Mouse (Mus musculus): Measurements from ENCODE around the gene Ccdc82. TPM values are rescaled to one million over a fixed set of nuclear protein-coding genes. Genes with fewer than 3 reads are reported as not detected.

The Ccdc82 gene
- polyA plus RNA-seq, 1 experiment from 2014 or later = 14.0 TPM

DNA sequence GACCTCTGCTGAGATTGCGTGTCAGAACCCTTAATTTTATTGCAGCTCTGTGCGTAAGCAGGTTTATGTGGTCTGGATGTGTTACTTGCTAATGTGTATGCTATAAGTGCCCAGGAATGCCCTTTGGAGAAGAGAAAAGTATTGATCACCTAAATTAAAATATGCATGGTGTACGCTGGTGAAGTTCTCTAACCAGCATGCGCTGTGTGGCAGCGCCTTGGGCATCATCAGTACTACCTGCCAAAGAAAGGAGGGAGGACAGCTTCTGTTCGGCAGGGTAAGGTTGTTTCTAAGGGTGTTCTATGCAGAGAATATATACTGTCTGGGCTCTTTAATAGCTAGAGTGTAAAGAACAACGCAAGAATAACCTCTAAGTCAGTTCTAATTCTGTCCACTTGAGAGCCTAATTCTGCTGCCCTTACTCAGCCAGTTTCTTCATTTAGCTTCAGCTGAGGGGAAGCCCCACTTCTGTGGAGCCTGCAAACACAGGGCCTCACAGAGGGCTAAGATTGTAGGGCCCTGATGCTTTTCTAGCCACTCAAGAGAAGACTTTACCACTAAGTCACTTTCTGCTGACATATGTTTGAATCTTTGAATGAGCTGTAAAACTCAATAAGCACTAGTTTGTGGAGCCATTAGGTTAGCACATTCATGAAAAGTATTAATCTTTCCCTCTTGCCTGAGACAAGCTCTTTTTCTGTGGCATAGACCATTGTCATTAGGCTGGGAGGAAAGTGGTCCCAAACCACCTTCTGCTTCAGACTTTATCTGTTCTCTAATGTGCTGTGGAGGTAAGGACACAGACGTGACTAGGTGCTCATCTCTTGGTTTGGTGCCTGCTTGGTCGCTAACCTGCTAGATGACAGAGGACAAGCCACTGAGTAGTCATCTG lies 54.4 kb downstream of the Ccdc82 start:
- H3K27ac ChIP-seq = no peak overlapping the region
- no peak overlapping the region for H3K4me3 ChIP-seq
- no peak overlapping the region for H3K4me2 ChIP-seq
- WGBS (ENCODE audit: insufficient replicate concordance) = 74% methylated on average over 9 of the region's 9 CpGs
- ATAC-seq = no peak
- H3K4me1 ChIP-seq = peaks cover 50% of the 10 kb centered on the region
- H3K9ac ChIP-seq = no peak overlapping the region
- H3K36me3 ChIP-seq = no peaks in the 10 kb centered on the region
- no peaks in the 10 kb centered on the region for H3K9me3 ChIP-seq (replicated peaks)
- H3K27me3 ChIP-seq (replicated peaks) = no peaks in the 10 kb centered on the region

DNA sequence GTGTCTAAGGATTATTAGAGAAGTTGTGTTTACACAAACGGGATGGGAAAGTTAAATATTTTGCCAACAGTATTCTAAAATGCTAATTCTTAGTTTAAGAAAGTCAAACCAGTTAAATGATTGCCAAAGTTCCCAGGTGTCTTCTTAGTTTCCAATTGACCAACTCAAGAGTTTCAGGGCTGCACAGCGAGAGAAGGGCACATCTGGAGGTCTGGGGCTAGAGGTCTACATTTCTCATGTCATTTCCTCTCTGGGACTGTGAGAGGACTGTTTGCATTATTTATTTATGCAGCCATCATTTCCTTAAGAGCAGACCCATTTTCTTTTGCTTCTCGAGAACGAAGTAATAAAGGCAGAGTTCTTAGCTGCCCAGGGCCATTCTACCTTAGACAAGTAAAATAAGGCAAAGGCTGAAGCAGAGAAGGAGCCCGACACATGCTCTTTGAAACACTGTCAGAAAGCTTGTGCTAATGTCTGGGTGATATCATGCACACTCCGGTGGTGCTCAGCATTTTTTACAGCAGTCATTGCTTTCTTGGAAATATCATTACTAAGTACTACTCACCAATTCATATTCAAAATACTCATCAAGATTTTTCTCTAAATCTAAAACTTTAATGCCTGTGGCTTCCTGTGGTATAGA lies 55.5 kb downstream of the Ccdc82 start:
- Histone ChIP-seq H3K27ac (no peak overlapping the region), H3K36me3 (no peaks in the 10 kb centered on the region), H3K4me2 (no peak overlapping the region), H3K4me1 (peaks cover 45% of the 10 kb centered on the region), H3K27me3 (replicated peaks) (no peaks in the 10 kb centered on the region), H3K9me3 (replicated peaks) (no peaks in the 10 kb centered on the region), H3K4me3 (no peak overlapping the region), H3K9ac (no peak overlapping the region)
- 60% methylated on average over 6 of the region's 6 CpGs for WGBS (ENCODE audit: insufficient replicate concordance)
- no peak for ATAC-seq

DNA sequence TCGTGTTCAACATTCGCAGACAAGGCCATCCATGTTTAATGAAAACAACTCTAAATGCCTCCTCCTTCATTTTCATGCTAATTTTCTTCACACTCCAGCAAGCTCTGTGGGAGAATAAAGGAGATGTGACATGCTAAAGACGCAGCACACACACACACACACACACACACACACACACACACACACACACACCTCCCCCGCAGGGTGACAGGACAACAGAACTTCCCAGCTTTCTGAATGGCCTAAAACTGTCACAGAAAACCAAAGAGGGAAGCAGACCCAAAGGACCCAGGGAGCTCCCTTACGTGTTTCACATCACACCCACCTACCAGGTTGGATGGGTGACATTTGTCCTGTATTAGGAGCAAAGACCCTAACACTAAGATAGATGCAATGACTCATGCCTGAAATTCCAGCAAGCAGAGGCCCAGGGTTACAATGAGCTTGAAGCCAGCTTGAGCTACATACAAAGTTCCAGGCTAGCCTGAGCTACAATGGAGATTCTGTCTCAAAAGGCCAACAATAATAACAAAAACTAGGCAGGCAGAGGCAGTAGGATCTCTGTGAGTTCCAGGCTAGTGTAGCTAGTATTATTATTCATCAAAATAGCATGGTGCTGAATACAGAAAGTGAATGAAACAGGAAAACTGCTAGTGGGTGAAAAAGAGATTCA lies 56.5 kb downstream of the Ccdc82 start:
- H3K4me1 ChIP-seq = peaks cover 36% of the 10 kb centered on the region
- no peaks in the 10 kb centered on the region for H3K36me3 ChIP-seq
- no peak overlapping the region for H3K27ac ChIP-seq
- no peak overlapping the region for H3K4me2 ChIP-seq
- no peaks in the 10 kb centered on the region for H3K27me3 ChIP-seq (replicated peaks)
- no peak overlapping the region for H3K9ac ChIP-seq
- WGBS (ENCODE audit: insufficient replicate concordance) = 73% methylated on average over 5 of the region's 5 CpGs
- no peaks in the 10 kb centered on the region for H3K9me3 ChIP-seq (replicated peaks)
- no peak overlapping the region for H3K4me3 ChIP-seq
- ATAC-seq = no peak

DNA sequence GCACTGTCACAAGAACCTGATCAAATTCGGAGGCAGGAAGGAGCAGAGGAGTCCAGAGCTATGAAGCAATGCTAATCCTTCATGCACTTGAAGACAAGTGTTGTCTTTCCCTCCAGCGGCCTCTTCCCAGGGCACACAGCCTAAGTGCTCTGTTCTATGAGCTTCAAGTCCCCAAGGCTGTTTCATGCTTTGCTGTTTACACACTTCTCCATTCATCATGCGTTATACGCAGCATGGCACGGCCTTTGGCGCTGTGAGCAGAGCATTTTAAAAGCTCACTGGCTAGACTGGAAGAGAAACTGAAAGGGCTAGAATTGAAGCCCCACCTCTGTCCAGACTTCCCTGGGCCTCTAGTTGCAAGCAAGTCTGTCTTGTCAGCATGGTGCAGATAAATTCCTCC lies 57.2 kb downstream of the Ccdc82 start:
- no peak overlapping the region for H3K4me3 ChIP-seq
- H3K4me2 ChIP-seq = no peak overlapping the region
- H3K4me1 ChIP-seq = peaks cover 28% of the 10 kb centered on the region
- H3K27me3 ChIP-seq (replicated peaks) = no peaks in the 10 kb centered on the region
- no peaks in the 10 kb centered on the region for H3K36me3 ChIP-seq
- WGBS (ENCODE audit: insufficient replicate concordance) = 73% methylated on average over 6 of the region's 6 CpGs
- no peaks in the 10 kb centered on the region for H3K9me3 ChIP-seq (replicated peaks)
- no peak for ATAC-seq
- H3K9ac ChIP-seq = no peak overlapping the region
- H3K27ac ChIP-seq = no peak overlapping the region

DNA sequence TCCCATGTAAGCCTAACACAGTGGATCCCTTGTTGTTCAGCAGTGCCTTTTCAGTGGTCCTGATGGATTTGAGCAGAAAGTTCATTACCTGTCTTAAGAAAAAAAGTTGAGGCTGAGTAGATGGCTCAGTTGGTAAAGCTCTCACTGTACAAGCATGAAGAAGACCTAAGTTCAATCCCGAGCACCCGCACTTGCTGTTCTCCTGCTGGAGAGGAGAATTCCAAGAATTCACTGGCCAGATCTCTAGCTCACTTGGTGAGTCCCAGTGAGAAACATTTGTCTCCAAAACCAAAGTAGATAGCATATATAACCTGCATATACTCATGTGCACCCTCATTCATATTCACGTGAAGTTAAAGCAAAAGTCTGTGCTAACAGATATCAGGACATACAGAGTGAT lies 59.7 kb downstream of the Ccdc82 start:
- 85% methylated on average over 3 of the region's 3 CpGs for WGBS (ENCODE audit: insufficient replicate concordance)
- Histone ChIP-seq H3K9me3 (replicated peaks) (no peaks in the 10 kb centered on the region), H3K36me3 (no peaks in the 10 kb centered on the region), H3K9ac (no peak overlapping the region), H3K4me3 (no peak overlapping the region), H3K27me3 (replicated peaks) (no peaks in the 10 kb centered on the region), H3K4me2 (no peak overlapping the region), H3K27ac (no peak overlapping the region), H3K4me1 (peaks cover 28% of the 10 kb centered on the region)
- ATAC-seq = no peak

DNA sequence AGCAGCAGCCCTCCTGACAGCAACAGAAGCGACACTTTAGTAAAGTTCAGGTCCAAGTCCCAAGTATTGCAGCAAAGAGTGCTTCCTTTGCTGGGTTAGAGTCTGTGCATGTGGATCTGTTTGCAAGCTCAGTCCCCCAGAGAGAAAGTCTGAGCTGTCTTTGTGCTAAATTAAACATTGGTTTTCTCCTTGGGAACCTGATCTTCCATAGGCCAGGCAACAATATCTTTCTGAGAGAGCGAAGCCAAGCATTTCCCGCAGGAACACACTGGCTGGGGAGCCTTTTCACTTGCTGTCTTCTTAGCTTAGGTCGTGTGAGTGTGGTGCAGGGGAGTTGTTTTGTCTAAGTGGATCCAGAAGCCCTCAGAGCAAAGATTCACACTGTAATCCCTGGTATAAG lies 60.5 kb downstream of the Ccdc82 start:
- Histone ChIP-seq H3K4me3 (no peak overlapping the region), H3K4me2 (no peak overlapping the region), H3K27ac (no peak overlapping the region), H3K9me3 (replicated peaks) (no peaks in the 10 kb centered on the region), H3K9ac (no peak overlapping the region), H3K4me1 (peaks cover 23% of the 10 kb centered on the region), H3K27me3 (replicated peaks) (no peaks in the 10 kb centered on the region), H3K36me3 (no peaks in the 10 kb centered on the region)
- ATAC-seq = no peak
- 62% methylated on average over 4 of the region's 4 CpGs for WGBS (ENCODE audit: insufficient replicate concordance)

DNA sequence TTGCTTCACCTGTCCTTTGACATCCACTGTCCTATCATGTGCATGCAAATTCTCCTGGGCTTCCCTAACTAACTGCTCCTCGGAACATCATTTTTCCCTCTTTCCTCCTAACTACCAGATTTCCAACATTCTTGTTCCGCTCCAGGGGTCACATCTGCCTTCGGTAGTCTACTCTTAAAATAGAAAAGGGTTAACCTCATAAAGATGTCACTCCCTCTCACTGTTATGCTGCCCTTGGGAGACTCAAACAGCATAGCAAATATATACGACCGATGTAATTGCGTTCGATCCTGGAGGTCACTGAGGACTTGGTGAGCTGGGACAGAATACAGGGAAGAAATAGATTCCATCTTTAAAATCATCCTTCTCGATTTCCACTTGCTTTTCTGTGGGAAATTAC lies 62.0 kb downstream of the Ccdc82 start:
- H3K4me1 ChIP-seq = peaks cover 15% of the 10 kb centered on the region
- H3K9me3 ChIP-seq (replicated peaks) = no peaks in the 10 kb centered on the region
- H3K4me2 ChIP-seq = no peak overlapping the region
- 80% methylated on average over 8 of the region's 8 CpGs for WGBS (ENCODE audit: insufficient replicate concordance)
- no peaks in the 10 kb centered on the region for H3K36me3 ChIP-seq
- H3K27me3 ChIP-seq (replicated peaks) = no peaks in the 10 kb centered on the region
- H3K27ac ChIP-seq = no peak overlapping the region
- no peak overlapping the region for H3K4me3 ChIP-seq
- H3K9ac ChIP-seq = no peak overlapping the region
- no peak for ATAC-seq

DNA sequence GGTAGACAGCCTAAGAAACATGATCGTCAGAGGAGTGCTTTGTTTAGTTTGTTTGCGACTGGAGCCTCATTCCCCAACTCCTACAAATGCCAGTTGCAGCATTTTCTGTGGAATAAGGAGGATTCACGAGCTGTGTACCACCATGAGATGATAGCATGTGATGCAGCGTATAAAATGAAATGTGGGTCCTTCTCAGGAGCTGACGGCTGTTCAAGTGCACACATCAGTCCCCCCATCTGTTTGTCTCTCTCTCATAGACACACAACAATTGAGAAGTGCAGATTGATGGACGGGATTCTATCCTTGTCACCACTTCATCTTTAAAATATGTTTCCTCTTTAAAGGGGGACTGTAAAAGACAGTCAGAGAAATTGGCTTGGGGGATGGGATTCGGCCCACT lies 63.1 kb downstream of the Ccdc82 start:
- no peaks in the 10 kb centered on the region for H3K36me3 ChIP-seq
- WGBS (ENCODE audit: insufficient replicate concordance) = 54% methylated on average over 7 of the region's 7 CpGs
- no peak overlapping the region for H3K9ac ChIP-seq
- no peak overlapping the region for H3K4me2 ChIP-seq
- H3K27ac ChIP-seq = no peak overlapping the region
- no peak overlapping the region for H3K4me3 ChIP-seq
- peaks cover 10% of the 10 kb centered on the region; the same call in 1 of the 2 replicates for H3K4me1 ChIP-seq
- no peak for ATAC-seq
- no peaks in the 10 kb centered on the region for H3K9me3 ChIP-seq (replicated peaks)
- no peaks in the 10 kb centered on the region for H3K27me3 ChIP-seq (replicated peaks)

DNA sequence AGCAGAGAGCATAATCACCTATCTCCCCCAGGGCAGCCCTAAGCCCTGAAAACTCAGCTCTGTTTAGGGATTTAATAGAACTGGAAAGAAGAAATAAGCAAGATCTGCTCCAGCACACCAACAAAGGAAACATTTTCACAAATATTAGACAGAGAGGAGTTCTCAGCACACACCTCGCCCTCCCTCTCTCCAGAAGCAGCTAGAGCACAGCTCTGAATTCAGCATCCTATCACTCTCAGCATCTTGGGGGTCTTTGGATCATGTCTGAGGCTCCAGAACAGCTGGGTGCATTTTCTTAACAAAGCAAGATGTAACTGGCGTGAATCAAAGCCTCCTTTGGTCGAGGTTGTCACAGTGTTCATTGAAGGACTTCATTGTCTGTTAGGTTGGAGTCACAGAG lies 63.5 kb downstream of the Ccdc82 start:
- WGBS (ENCODE audit: insufficient replicate concordance) = 58% methylated on average over 3 of the region's 3 CpGs

DNA sequence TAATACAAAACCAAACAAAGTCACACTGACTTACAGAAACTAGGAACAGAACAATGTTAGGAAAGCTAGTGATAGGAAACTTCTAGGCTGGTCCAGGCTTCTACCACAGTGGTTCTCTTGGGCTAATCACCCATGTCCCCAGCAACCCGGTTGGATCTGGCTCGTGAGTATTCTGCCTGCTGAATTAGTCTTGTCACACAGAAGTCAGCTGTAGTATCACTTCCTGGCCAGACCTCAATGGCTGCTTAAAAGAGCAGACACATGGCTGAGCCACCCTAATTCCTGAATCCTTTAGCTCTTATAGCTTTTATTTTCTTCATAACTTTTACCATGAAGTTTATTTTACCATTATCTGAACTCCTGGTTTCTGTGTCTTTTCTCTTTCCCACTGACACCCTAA lies 64.3 kb downstream of the Ccdc82 start:
- 16% methylated on average over 2 of the region's 2 CpGs for WGBS (ENCODE audit: insufficient replicate concordance)
- Histone ChIP-seq H3K36me3 (no peaks in the 10 kb centered on the region), H3K9me3 (replicated peaks) (no peaks in the 10 kb centered on the region), H3K4me2 (no peak overlapping the region), H3K27me3 (replicated peaks) (no peaks in the 10 kb centered on the region), H3K4me1 (peaks cover 10% of the 10 kb centered on the region; the same call in 1 of the 2 replicates), H3K4me3 (no peak overlapping the region), H3K9ac (no peak overlapping the region), H3K27ac (no peak overlapping the region)
- no peak for ATAC-seq

More for the DNA sequence above, 63.5 kb downstream of the Ccdc82 start:
- Histone ChIP-seq H3K36me3 (no peaks in the 10 kb centered on the region), H3K4me1 (peaks cover 10% of the 10 kb centered on the region; the same call in 1 of the 2 replicates), H3K4me3 (no peak overlapping the region), H3K27ac (no peak overlapping the region), H3K9me3 (replicated peaks) (no peaks in the 10 kb centered on the region), H3K9ac (no peak overlapping the region), H3K27me3 (replicated peaks) (no peaks in the 10 kb centered on the region), H3K4me2 (no peak overlapping the region)
- no peak for ATAC-seq

DNA sequence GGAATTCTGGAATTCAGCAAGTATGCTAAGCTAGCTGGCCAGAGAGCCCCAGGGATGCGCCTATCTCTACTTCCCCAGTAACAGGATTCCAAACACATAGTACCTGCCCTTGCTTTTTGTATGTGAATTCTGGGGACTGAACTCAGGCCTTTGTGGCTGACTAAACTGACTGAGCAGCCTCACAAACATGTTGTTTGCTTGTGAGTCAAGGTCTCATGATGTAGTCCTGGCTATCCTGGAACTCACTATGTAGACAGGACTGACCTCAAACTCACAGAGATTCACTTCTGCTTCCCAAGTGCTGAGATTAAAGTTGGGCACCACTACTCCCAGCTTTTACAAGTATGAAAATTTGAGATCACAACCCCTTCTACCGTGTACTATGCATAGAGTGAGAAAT lies 67.2 kb downstream of the Ccdc82 start:
- no peak overlapping the region for H3K27ac ChIP-seq
- H3K4me2 ChIP-seq = no peak overlapping the region
- H3K9me3 ChIP-seq (replicated peaks) = no peaks in the 10 kb centered on the region
- peaks cover 10% of the 10 kb centered on the region; the same call in 1 of the 2 replicates for H3K4me1 ChIP-seq
- ATAC-seq = no peak
- H3K4me3 ChIP-seq = no peak overlapping the region
- no peaks in the 10 kb centered on the region for H3K36me3 ChIP-seq
- H3K27me3 ChIP-seq (replicated peaks) = no peaks in the 10 kb centered on the region
- WGBS (ENCODE audit: insufficient replicate concordance) = 72% methylated on average over 2 of the region's 2 CpGs
- no peak overlapping the region for H3K9ac ChIP-seq

DNA sequence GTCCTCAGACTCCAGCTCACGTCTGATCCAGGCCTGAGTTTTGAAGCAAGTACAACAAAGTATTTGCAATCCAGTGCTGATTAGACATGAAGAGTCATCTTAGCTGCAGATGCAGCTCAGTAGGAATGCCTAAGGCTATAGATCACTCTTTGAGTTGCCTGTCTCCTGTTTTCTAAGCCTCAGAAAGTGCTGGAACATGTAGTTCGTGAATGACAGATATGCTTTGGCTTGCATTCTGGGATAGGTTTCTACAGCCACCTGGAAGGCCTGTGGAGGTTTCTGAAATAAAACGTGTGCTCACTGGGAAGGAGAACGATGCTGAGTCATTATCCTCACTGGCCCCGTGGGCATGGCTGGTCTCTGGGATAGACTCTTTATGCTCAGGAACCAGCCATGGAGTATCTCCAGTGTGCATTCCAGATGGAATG lies 67.8 kb downstream of the Ccdc82 start:
- Histone ChIP-seq H3K4me3 (no peak overlapping the region), H3K9ac (no peak overlapping the region), H3K27me3 (replicated peaks) (no peaks in the 10 kb centered on the region), H3K9me3 (replicated peaks) (no peaks in the 10 kb centered on the region), H3K4me1 (peaks cover 7% of the 10 kb centered on the region; the same call in 1 of the 2 replicates), H3K4me2 (no peak overlapping the region), H3K36me3 (no peaks in the 10 kb centered on the region), H3K27ac (no peak overlapping the region)
- WGBS (ENCODE audit: insufficient replicate concordance) = 57% methylated on average over 5 of the region's 5 CpGs
- no peak for ATAC-seq
